Mouse (Mus musculus) MEL (cell line): ENCODE data around the gene Mesd. TPM values are rescaled to one million over a fixed set of nuclear protein-coding genes. Genes with fewer than 3 reads are reported as not detected.

Experiments
- DNase-seq: peaks from one replicate; pipeline ENCODE4 v3.0.0; 2011; ENCODE audit warnings: low read depth, low spot score
- H3K27ac ChIP-seq: 2 replicates; pipeline ENCODE4 v1.5.1; 2012; ENCODE audit warnings: low read depth, mild to moderate bottlenecking, control low read depth, low read length, moderate library complexity; ENCODE audit not compliant: control insufficient read depth
- H3K27me3 ChIP-seq, 2 experiments: fragments of 150-350 bp in 1 of 2; sonication (generic) in 1 of 2; 2 replicates each; pipeline ENCODE4 v1.6.1; 2012; ENCODE audit warnings: low read length in 2 of 2, mild to moderate bottlenecking in 2 of 2, improper control_type of control experiment in 1 of 2, moderate library complexity in 1 of 2; ENCODE audit not compliant: insufficient read depth in 2 of 2, control insufficient read depth in 1 of 2
- H3K36me3 ChIP-seq, 2 experiments: 2 replicates each; pipeline ENCODE4 v1.6.1; 2012 to 2014; ENCODE audit warnings: low read length in 2 of 2, improper control_type of control experiment in 1 of 2, inconsistent platforms in 1 of 2, mild to moderate bottlenecking in 1 of 2; ENCODE audit not compliant: insufficient read depth in 2 of 2, control insufficient read depth in 1 of 2
- H3K4me1 ChIP-seq, 2 experiments: fragments of 150-350 bp in 1 of 2; sonication (generic) in 1 of 2; 2 replicates each; pipeline ENCODE4 v1.6.1; 2012; ENCODE audit warnings: low read length in 2 of 2, improper control_type of control experiment in 1 of 2, mild to moderate bottlenecking in 1 of 2; ENCODE audit not compliant: insufficient read depth in 2 of 2, control insufficient read depth in 1 of 2
- H3K4me3 ChIP-seq, 2 experiments: fragments of 150-350 bp in 1 of 2; sonication (generic) in 1 of 2; 2 replicates each; pipeline ENCODE4 v1.5.1; 2012; ENCODE audit warnings: low read depth in 2 of 2, low read length in 2 of 2, mild to moderate bottlenecking in 2 of 2, moderate library complexity in 2 of 2, control low read depth in 1 of 2, improper control_type of control experiment in 1 of 2; ENCODE audit not compliant: control insufficient read depth in 1 of 2, insufficient read depth in 1 of 2
- H3K79me2 ChIP-seq: 2 replicates; pipeline ENCODE4 v1.6.1; 2012; ENCODE audit warnings: mild to moderate bottlenecking, low read length, moderate library complexity; ENCODE audit not compliant: control insufficient read depth, poor library complexity, insufficient read depth
- H3K9ac ChIP-seq: 2 replicates; pipeline ENCODE4 v1.6.1; 2012; ENCODE audit warnings: low read depth, mild to moderate bottlenecking, control low read depth, low read length, moderate library complexity; ENCODE audit not compliant: control insufficient read depth, poor library complexity, severe bottlenecking
- H3K9me3 ChIP-seq: fragments of 150-350 bp; sonication (generic); replicated peaks from 2 replicates; pipeline ENCODE4 v1.6.1; 2012; ENCODE audit warnings: mild to moderate bottlenecking, low read length, improper control_type of control experiment, moderate library complexity; ENCODE audit not compliant: insufficient read depth
- BHLHE40 ChIP-seq: IDR thresholded peaks from 2 replicates; pipeline ENCODE4 v1.6.1; 2012; ENCODE audit warnings: low read depth, mild to moderate bottlenecking, inconsistent platforms, low read length, improper control_type of control experiment, borderline replicate concordance
- CHD1 ChIP-seq: IDR thresholded peaks from 2 replicates; pipeline ENCODE4 v1.6.1; 2012; ENCODE audit warnings: low read depth, mild to moderate bottlenecking, inconsistent platforms, low read length, improper control_type of control experiment
- CHD2 ChIP-seq: IDR thresholded peaks from 2 replicates; pipeline ENCODE4 v1.6.1; 2011; ENCODE audit warnings: low read length, improper control_type of control experiment
- CTCF ChIP-seq, 3 experiments: IDR thresholded peaks in 2 of 3; conservative IDR thresholded peaks in 1 of 3; 2 replicates each; pipeline ENCODE4 v1.5.1; 2011 to 2012; ENCODE audit warnings: low read length in 3 of 3, low read depth in 2 of 3, mild to moderate bottlenecking in 2 of 3, improper control_type of control experiment in 1 of 3, inconsistent platforms in 1 of 3, mixed read lengths in 1 of 3, moderate library complexity in 1 of 3; ENCODE audit not compliant: control insufficient read depth in 1 of 3, insufficient read depth in 1 of 3, poor library complexity in 1 of 3, severe bottlenecking in 1 of 3
- E2F4 ChIP-seq: IDR thresholded peaks from 2 replicates; pipeline ENCODE4 v1.6.1; 2011; ENCODE audit warnings: low read depth, low read length, improper control_type of control experiment, borderline replicate concordance
- ELF1 ChIP-seq: IDR thresholded peaks from 2 replicates; pipeline ENCODE4 v1.6.1; 2014; ENCODE audit warnings: low read depth, mild to moderate bottlenecking, inconsistent platforms, low read length, improper control_type of control experiment, moderate library complexity
- ETS1 ChIP-seq: IDR thresholded peaks from 2 replicates; pipeline ENCODE4 v1.6.1; 2012; ENCODE audit warnings: low read depth, mild to moderate bottlenecking, inconsistent platforms, low read length, improper control_type of control experiment, moderate library complexity
- HCFC1 ChIP-seq: IDR thresholded peaks from 2 replicates; pipeline ENCODE4 v1.6.1; 2012; ENCODE audit warnings: low read depth, mild to moderate bottlenecking, inconsistent platforms, low read length, improper control_type of control experiment, moderate library complexity
- JUND ChIP-seq: IDR thresholded peaks from 2 replicates; pipeline ENCODE4 v1.6.1; 2011; ENCODE audit warnings: low read depth, mild to moderate bottlenecking, improper control_type of control experiment, low read length
- MAX ChIP-seq: IDR thresholded peaks from 2 replicates; pipeline ENCODE4 v1.6.1; 2011; ENCODE audit warnings: low read length, improper control_type of control experiment
- MAZ ChIP-seq: IDR thresholded peaks from 2 replicates; pipeline ENCODE4 v1.6.1; 2012; ENCODE audit warnings: low read depth, mild to moderate bottlenecking, inconsistent platforms, low read length, improper control_type of control experiment
- MEF2A ChIP-seq: IDR thresholded peaks from 2 replicates; pipeline ENCODE4 v1.6.1; 2014; ENCODE audit warnings: low read depth, mild to moderate bottlenecking, inconsistent platforms, low read length, improper control_type of control experiment; ENCODE audit not compliant: poor library complexity, insufficient replicate concordance, severe bottlenecking; ENCODE audit errors: extremely low read depth
- MXI1 ChIP-seq: IDR thresholded peaks from 2 replicates; pipeline ENCODE4 v1.6.1; 2011; ENCODE audit warnings: mild to moderate bottlenecking, low read depth, low read length, improper control_type of control experiment
- MYB ChIP-seq: IDR thresholded peaks from 2 replicates; pipeline ENCODE4 v1.6.1; 2011; ENCODE audit warnings: mild to moderate bottlenecking, low read depth, low read length, improper control_type of control experiment
- POLR2AphosphoS2 ChIP-seq: IDR thresholded peaks from 2 replicates; pipeline ENCODE4 v1.6.1; 2011; ENCODE audit warnings: low read length, improper control_type of control experiment
- RAD21 ChIP-seq: IDR thresholded peaks from 2 replicates; pipeline ENCODE4 v1.6.1; 2011; ENCODE audit warnings: mild to moderate bottlenecking, low read depth, low read length, improper control_type of control experiment
- RCOR1 ChIP-seq: IDR thresholded peaks from 2 replicates; pipeline ENCODE4 v1.6.1; 2012; ENCODE audit warnings: low read depth, mild to moderate bottlenecking, inconsistent platforms, low read length, improper control_type of control experiment
- SMC3 ChIP-seq: IDR thresholded peaks from 2 replicates; pipeline ENCODE4 v1.6.1; 2011; ENCODE audit warnings: low read depth, low read length, improper control_type of control experiment
- TBP ChIP-seq: IDR thresholded peaks from 2 replicates; pipeline ENCODE4 v1.8.0; 2011; ENCODE audit warnings: low read depth, low read length, improper control_type of control experiment
- TCF12 ChIP-seq: IDR thresholded peaks from 2 replicates; pipeline ENCODE4 v1.6.1; 2014; ENCODE audit warnings: low read depth, mild to moderate bottlenecking, inconsistent platforms, low read length, improper control_type of control experiment, moderate library complexity
- UBTF ChIP-seq: IDR thresholded peaks from 2 replicates; pipeline ENCODE4 v1.6.1; 2012; ENCODE audit warnings: low read depth, mild to moderate bottlenecking, inconsistent platforms, low read length, improper control_type of control experiment, moderate library complexity, borderline replicate concordance; ENCODE audit not compliant: insufficient read depth
- ZC3H11A ChIP-seq: IDR thresholded peaks from 2 replicates; pipeline ENCODE4 v1.6.1; 2012; ENCODE audit warnings: low read depth, mild to moderate bottlenecking, inconsistent platforms, low read length, improper control_type of control experiment
- ZMIZ1 ChIP-seq: IDR thresholded peaks from 2 replicates; pipeline ENCODE4 v1.6.1; 2012; ENCODE audit warnings: low read depth, mild to moderate bottlenecking, inconsistent platforms, low read length, improper control_type of control experiment, moderate library complexity
- ZNF384 ChIP-seq: IDR thresholded peaks from 2 replicates; pipeline ENCODE4 v1.6.1; 2012; ENCODE audit warnings: low read depth, mild to moderate bottlenecking, inconsistent platforms, low read length, improper control_type of control experiment
- polyA plus RNA-seq, 2 experiments: library from polyadenylated mRNA; stranded (reverse) in 1 of 2; unstranded in 1 of 2; fragments of >175 nt in 1 of 2; fragments of >200 nt in 1 of 2; gene quantifications; 2 replicates each; pipeline versions ENCODE4 v1.2.1 to v1.2.4; 2012; ENCODE audit warnings: low replicate concordance in 2 of 2, low read depth in 1 of 2; ENCODE audit not compliant: insufficient read length in 2 of 2, insufficient read depth in 1 of 2, missing spikeins in 1 of 2
- total RNA-seq: library from RNA; depleted of rRNA; stranded (reverse); fragments of 300-350 nt; gene quantifications from 2 replicates; pipeline ENCODE4 v1.2.3, GENCODE M21; 2012

Gene Mesd
- total and polyA plus RNA-seq, 3 experiments = 64.5 to 135 (median 83.3) TPM

GRCm38 (mm10) chr7:83855203-83855602 is 29.1 kb upstream of the Mesd start:
- Histone ChIP-seq H3K36me3 (peaks cover 0 to 4% of the 10 kb centered on the region in 2 experiments; a peak in 2 of 4 replicates), H3K9me3 (no peaks in the 10 kb centered on the region), H3K27ac (no peak overlapping the region), H3K79me2 (no peaks in the 10 kb centered on the region), H3K27me3 (no peaks in the 10 kb centered on the region), H3K4me1 (peaks cover 0 to 4% of the 10 kb centered on the region in 2 experiments; a peak in 2 of 4 replicates), H3K9ac (no peak overlapping the region), H3K4me3 (no peak overlapping the region)
- DNase-seq = no peak
- TF ChIP-seq TCF12 (no peak), UBTF (no peak), MAX (no peak), MAZ (no peak), MEF2A (no peak), ETS1 (no peak)

GRCm38 (mm10) chr7:83856353-83857207 is 27.7 kb upstream of the Mesd start:
- H3K36me3 ChIP-seq = peaks cover 0 to 2% of the 10 kb centered on the region in 2 experiments; a peak in 2 of 4 replicates

GRCm38 (mm10) chr7:83857208-83857488 is 27.1 kb upstream of the Mesd start:
- no peaks in the 10 kb centered on the region for H3K36me3 ChIP-seq
- peaks cover 0 to 4% of the 10 kb centered on the region in 2 experiments; a peak in 2 of 4 replicates for H3K4me1 ChIP-seq
- TF ChIP-seq ELF1 (no peak), ZMIZ1 (no peak), TBP (no peak), CHD2 (no peak)
- DNase-seq = no peak
- no peaks in the 10 kb centered on the region for H3K79me2 ChIP-seq
- no peak overlapping the region for H3K27ac ChIP-seq
- no peak overlapping the region for H3K9ac ChIP-seq
- H3K9me3 ChIP-seq = no peaks in the 10 kb centered on the region
- no peaks in the 10 kb centered on the region; a peak in 1 of 4 replicates for H3K27me3 ChIP-seq
- H3K4me3 ChIP-seq = no peak overlapping the region

More at GRCm38 (mm10) chr7:83856353-83857207, 27.7 kb upstream of the Mesd start:
- H3K27ac ChIP-seq = no peak overlapping the region
- no peaks in the 10 kb centered on the region for H3K9me3 ChIP-seq
- H3K27me3 ChIP-seq = no peaks in the 10 kb centered on the region; a peak in 1 of 4 replicates
- H3K79me2 ChIP-seq = no peaks in the 10 kb centered on the region
- TF ChIP-seq SMC3 (no peak), MYB (no peak), HCFC1 (no peak), ZC3H11A (no peak), JUND (no peak), ELF1 (no peak), MAX (no peak), MXI1 (no peak), BHLHE40 (no peak), RCOR1 (no peak), RAD21 (no peak), E2F4 (no peak), ZMIZ1 (no peak), POLR2AphosphoS2 (no peak), CTCF (IDR thresholded peaks at IDR 0.05 in 2 of 3, conservative IDR thresholded peaks at IDR 0.05 in 1 of 3; ENCODE audit: control insufficient read depth in 1 of 3, insufficient read depth in 1 of 3, low read depth in 2 of 3, low read length in 3 of 3, poor library complexity in 1 of 3, severe bottlenecking in 1 of 3) (no peak), CHD1 (no peak), ZNF384 (no peak)
- TF ChIP-seq, all 39 proteins: peak for 0
- Histone ChIP-seq H3K4me3 (no peak overlapping the region), H3K9ac (no peak overlapping the region), H3K4me1 (peaks cover 0 to 4% of the 10 kb centered on the region in 2 experiments; a peak in 2 of 4 replicates)
- DNase-seq = no peak
